Mouse (Mus musculus): ENCODE measurements around the gene Adam30.

DNA sequence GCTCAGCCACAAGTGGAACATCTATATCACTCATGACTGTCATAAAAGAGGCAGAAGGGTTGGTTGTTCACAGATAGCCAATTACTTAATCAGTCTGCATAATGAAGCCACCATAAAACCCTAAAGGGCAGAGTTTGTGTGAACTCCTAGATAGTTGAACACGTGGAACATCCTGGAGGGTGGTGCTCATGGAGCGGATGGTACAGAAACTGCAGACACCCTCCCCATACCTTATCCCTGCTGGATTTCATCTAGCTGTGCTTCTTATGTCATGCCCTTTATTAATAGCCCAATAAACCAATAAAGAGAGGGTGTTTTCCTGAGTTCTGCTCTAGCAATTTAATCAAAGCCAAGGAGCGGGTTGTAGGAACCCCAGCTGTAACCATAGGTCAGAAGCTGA lies 27.3 kb downstream of the Adam30 start:
- TF ChIP-seq EP300 (IDR thresholded peaks at IDR 0.05; ENCODE audit: low read depth), result no peak
- TF ChIP-seq CTCF (IDR thresholded peaks at IDR 0.05; ENCODE audit: low read depth), result no peak
